Mouse (Mus musculus) liver, embryonic 11.5 days (tissue): Measurements from ENCODE around the gene Osgepl1. TPM values are rescaled to one million over a fixed set of nuclear protein-coding genes. Genes with fewer than 3 reads are reported as not detected.
"Not testable (repeated sequence)": the region's sequence is repeated elsewhere in the genome, so short reads cannot be mapped to it uniquely, and the experiment has no call there.

ENCODE experiments used
- ATAC-seq: fragments of 200-750 bp; cut with Nextera tagmentation; replicated peaks from 2 replicates; pipeline ENCODE4 v1.8.0; 2017; ENCODE audit warnings: moderate number of reproducible peaks, mild to moderate bottlenecking, moderate TSS enrichment, moderate library complexity; ENCODE audit not compliant: low FRiP score
- DNase-seq: peaks from one replicate; pipeline ENCODE4 v3.0.0-alpha.2; 2017; ENCODE audit warnings: low spot score
- H3K27ac ChIP-seq: fragments of 300-500 bp; sonication (generic); 2 replicates; pipeline ENCODE4 v1.5.1; 2014; ENCODE audit warnings: mild to moderate bottlenecking, low read depth, low read length, control low read depth
- H3K27me3 ChIP-seq: fragments of 300-500 bp; sonication (generic); replicated peaks from 2 replicates; pipeline ENCODE4 v1.6.1; 2014; ENCODE audit warnings: low read length, mixed read lengths; ENCODE audit not compliant: control insufficient read depth, insufficient read depth
- H3K36me3 ChIP-seq: fragments of 300-500 bp; sonication (generic); 2 replicates; pipeline ENCODE4 v1.6.1; 2014; ENCODE audit warnings: mild to moderate bottlenecking, low read length, moderate library complexity, mixed read lengths; ENCODE audit not compliant: control insufficient read depth, insufficient read depth
- H3K4me1 ChIP-seq: fragments of 300-500 bp; sonication (generic); replicated peaks from 2 replicates; pipeline ENCODE4 v1.6.1; 2014; ENCODE audit warnings: low read length, mixed read lengths; ENCODE audit not compliant: control insufficient read depth, insufficient read depth
- H3K4me2 ChIP-seq: fragments of 300-500 bp; sonication (generic); 2 replicates; pipeline ENCODE4 v1.6.1; 2014; ENCODE audit warnings: mild to moderate bottlenecking, control low read depth, moderate library complexity
- H3K4me3 ChIP-seq: fragments of 300-500 bp; sonication (generic); 2 replicates; pipeline ENCODE4 v1.5.1; 2014; ENCODE audit warnings: low read depth, low read length, control low read depth
- H3K9ac ChIP-seq: fragments of 300-500 bp; sonication (generic); 2 replicates; pipeline ENCODE4 v1.6.1; 2014; ENCODE audit warnings: low read depth, low read length, control low read depth
- H3K9me3 ChIP-seq: fragments of 300-500 bp; sonication (generic); 2 replicates; pipeline ENCODE4 v1.6.1; 2016; ENCODE audit warnings: low read length, inconsistent platforms, mixed read lengths; ENCODE audit not compliant: control insufficient read depth
- WGBS: fragments of 180-500 bp; shearing (Covaris S2); extraction: QIAGEN DNeasy Blood & Tissue Kit; methylation state at CpG from one replicate; pipeline ENCODE4 v1.1.7; 2014; 5-methylcytosine and 5-hydroxymethylcytosine counted together
- polyA plus RNA-seq: library from polyadenylated mRNA; unstranded; fragments of >200 nt; fragmentation: Nextera tagmentation; extraction: Ambion mirVana; gene quantifications from 2 replicates; pipeline ENCODE4 v1.2.1, GENCODE M21; 2014

The Osgepl1 gene
- polyA plus RNA-seq, 1 experiment from 2014 or later: 32.1 TPM

GRCm38 (mm10) chr1:53321662-53322344 is 8.4 kb downstream of the Osgepl1 start:
- Histone ChIP-seq H3K27me3 (no peaks in the 10 kb centered on the region), H3K36me3 (peaks cover 11% of the 10 kb centered on the region), H3K9me3 (no peaks in the 10 kb centered on the region), H3K4me3 (no peak overlapping the region), H3K4me2 (no peak overlapping the region), H3K27ac (no peak overlapping the region), H3K9ac (no peak overlapping the region), H3K4me1 (0 out of 2 replicates have a peak, but pooled peaks cover 3% of the 10 kb centered on the region)
- WGBS: 87% methylated on average over 4 of the region's 4 CpGs
- DNase-seq (no peak), ATAC-seq (peak; percentile 47; the same call in 1 of the 2 replicates)

DNA sequence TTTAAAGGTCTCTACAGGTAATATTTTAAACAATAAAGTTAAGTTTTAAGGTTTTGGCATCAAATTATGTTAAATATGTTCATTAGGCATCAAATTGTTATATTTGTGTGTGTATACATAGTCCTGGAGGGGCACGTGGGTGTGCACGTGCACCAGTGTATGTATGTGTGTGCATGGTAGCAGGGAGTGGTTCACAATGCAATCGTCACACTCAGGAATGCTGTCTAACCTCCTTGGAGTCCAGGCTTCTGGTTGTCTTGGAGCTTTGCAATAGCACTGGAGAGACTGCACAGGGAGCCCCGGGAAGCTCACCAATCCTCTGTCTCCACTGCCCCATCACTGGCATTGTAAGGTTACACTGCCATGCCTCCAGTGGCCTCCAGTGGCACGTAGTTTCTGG is 9.8 kb downstream of the Osgepl1 start:
- H3K4me3 ChIP-seq: no peak overlapping the region
- H3K9me3 ChIP-seq: no peaks in the 10 kb centered on the region
- H3K27ac ChIP-seq: no peak overlapping the region
- H3K27me3 ChIP-seq: no peaks in the 10 kb centered on the region
- no peak for DNase-seq
- WGBS: 90% methylated on average over 5 of the region's 5 CpGs
- peaks cover 3% of the 10 kb centered on the region for H3K36me3 ChIP-seq
- ATAC-seq: no peak
- H3K9ac ChIP-seq: no peak overlapping the region
- no peak overlapping the region for H3K4me2 ChIP-seq
- 0 out of 2 replicates have a peak, but pooled peaks cover 3% of the 10 kb centered on the region for H3K4me1 ChIP-seq

- ATAC-seq (no peak), DNase-seq (no peak)
- Histone ChIP-seq H3K36me3 (0 out of 2 replicates have a peak, but pooled peaks cover 3% of the 10 kb centered on the region), H3K27ac (no peak overlapping the region), H3K4me3 (no peak overlapping the region), H3K4me2 (no peak overlapping the region), H3K9ac (no peak overlapping the region), H3K4me1 (0 out of 2 replicates have a peak, but pooled peaks cover 3% of the 10 kb centered on the region), H3K9me3 (no peaks in the 10 kb centered on the region), H3K27me3 (no peaks in the 10 kb centered on the region)
- 94% methylated on average over 1 of the region's 1 CpGs for WGBS
These were observed 10.9 kb downstream of the Osgepl1 start for GRCm38 (mm10) chr1:53324277-53324676.

GRCm38 (mm10) chr1:53324827-53325494 is 11.5 kb downstream of the Osgepl1 start:
- Histone ChIP-seq H3K4me1 (0 out of 2 replicates have a peak, but pooled peaks cover 3% of the 10 kb centered on the region), H3K4me2 (no peak overlapping the region), H3K36me3 (0 out of 2 replicates have a peak, but pooled peaks cover 3% of the 10 kb centered on the region), H3K27me3 (no peaks in the 10 kb centered on the region), H3K9ac (no peak overlapping the region), H3K27ac (no peak overlapping the region), H3K4me3 (no peak overlapping the region), H3K9me3 (no peaks in the 10 kb centered on the region)
- ATAC-seq (no peak), DNase-seq (no peak)
- WGBS: 87% methylated on average over 5 of the region's 5 CpGs

GRCm38 (mm10) chr1:53333527-53333926 is 20.1 kb downstream of the Osgepl1 start:
- not testable (repeated sequence) for H3K4me2 ChIP-seq, DNase-seq, H3K9me3 ChIP-seq, H3K27me3 ChIP-seq, H3K36me3 ChIP-seq, H3K9ac ChIP-seq, ATAC-seq, H3K27ac ChIP-seq, H3K4me1 ChIP-seq, H3K4me3 ChIP-seq
- 41% methylated on average over 5 of the region's 5 CpGs for WGBS

- no peak for DNase-seq
- Histone ChIP-seq H3K9me3 (no peaks in the 10 kb centered on the region), H3K27me3 (no peaks in the 10 kb centered on the region), H3K4me3 (no peak overlapping the region), H3K27ac (no peak overlapping the region), H3K9ac (no peak overlapping the region), H3K4me1 (no peaks in the 10 kb centered on the region; the same call in 1 of the 2 replicates), H3K36me3 (no peaks in the 10 kb centered on the region; the same call in 1 of the 2 replicates), H3K4me2 (no peak overlapping the region)
- peak; percentile 68; the same call in 1 of the 2 replicates for ATAC-seq
These were observed 22.0 kb downstream of the Osgepl1 start for GRCm38 (mm10) chr1:53335465-53335864.

DNA sequence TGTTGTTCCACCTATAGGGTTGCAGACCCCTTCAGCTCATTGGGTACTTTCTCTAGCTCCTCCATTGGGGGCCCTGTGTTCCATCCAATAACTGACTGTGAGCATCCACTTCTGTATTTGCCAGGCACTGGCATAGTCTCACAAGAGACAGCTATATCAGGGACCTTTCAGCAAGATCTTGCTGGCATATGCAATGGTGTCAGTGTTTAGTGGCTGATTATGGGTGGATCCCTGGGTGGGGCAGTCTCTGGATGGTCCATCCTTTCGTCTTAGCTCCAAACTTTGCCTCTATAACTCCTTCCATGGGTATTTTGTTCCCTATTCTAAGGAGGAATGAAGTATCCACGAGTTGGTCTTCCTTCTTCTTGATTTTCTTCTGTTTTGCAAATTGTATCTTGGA is 24.0 kb downstream of the Osgepl1 start:
- ATAC-seq, DNase-seq, H3K9ac ChIP-seq, H3K4me2 ChIP-seq, H3K27ac ChIP-seq, H3K27me3 ChIP-seq, H3K4me3 ChIP-seq, H3K9me3 ChIP-seq, H3K36me3 ChIP-seq, H3K4me1 ChIP-seq: not testable (repeated sequence)
- WGBS: 50% methylated on average over 2 of the region's 2 CpGs

- 92% methylated on average over 2 of the region's 2 CpGs for WGBS
- no peaks in the 10 kb centered on the region for H3K4me1 ChIP-seq
- peaks cover 3% of the 10 kb centered on the region; the same call in 1 of the 2 replicates for H3K9me3 ChIP-seq
- DNase-seq (no peak), ATAC-seq (no peak)
- H3K4me3 ChIP-seq: no peak overlapping the region
- no peak overlapping the region for H3K9ac ChIP-seq
- no peak overlapping the region for H3K4me2 ChIP-seq
- H3K36me3 ChIP-seq: peaks cover 17% of the 10 kb centered on the region
- no peaks in the 10 kb centered on the region for H3K27me3 ChIP-seq
- no peak overlapping the region for H3K27ac ChIP-seq
These were observed 27.6 kb downstream of the Osgepl1 start for GRCm38 (mm10) chr1:53341071-53341470.
